Mouse (Mus musculus): ENCODE results near the gene Sv2a.

- TF ChIP-seq POLR2A (IDR thresholded peaks at IDR 0.05; ENCODE audit: borderline replicate concordance, extremely low read depth, low read depth, low read length), result no peak
- TF ChIP-seq CTCF (IDR thresholded peaks at IDR 0.05; ENCODE audit: insufficient read depth, low read length), result no peak
These were observed 14.8 kb downstream of the Sv2a start for GRCm38 (mm10) chr3:96195616-96196313.
